Comparison of ENCODE assay signal across 8 mouse cellular contexts in the genomic region with DNA sequence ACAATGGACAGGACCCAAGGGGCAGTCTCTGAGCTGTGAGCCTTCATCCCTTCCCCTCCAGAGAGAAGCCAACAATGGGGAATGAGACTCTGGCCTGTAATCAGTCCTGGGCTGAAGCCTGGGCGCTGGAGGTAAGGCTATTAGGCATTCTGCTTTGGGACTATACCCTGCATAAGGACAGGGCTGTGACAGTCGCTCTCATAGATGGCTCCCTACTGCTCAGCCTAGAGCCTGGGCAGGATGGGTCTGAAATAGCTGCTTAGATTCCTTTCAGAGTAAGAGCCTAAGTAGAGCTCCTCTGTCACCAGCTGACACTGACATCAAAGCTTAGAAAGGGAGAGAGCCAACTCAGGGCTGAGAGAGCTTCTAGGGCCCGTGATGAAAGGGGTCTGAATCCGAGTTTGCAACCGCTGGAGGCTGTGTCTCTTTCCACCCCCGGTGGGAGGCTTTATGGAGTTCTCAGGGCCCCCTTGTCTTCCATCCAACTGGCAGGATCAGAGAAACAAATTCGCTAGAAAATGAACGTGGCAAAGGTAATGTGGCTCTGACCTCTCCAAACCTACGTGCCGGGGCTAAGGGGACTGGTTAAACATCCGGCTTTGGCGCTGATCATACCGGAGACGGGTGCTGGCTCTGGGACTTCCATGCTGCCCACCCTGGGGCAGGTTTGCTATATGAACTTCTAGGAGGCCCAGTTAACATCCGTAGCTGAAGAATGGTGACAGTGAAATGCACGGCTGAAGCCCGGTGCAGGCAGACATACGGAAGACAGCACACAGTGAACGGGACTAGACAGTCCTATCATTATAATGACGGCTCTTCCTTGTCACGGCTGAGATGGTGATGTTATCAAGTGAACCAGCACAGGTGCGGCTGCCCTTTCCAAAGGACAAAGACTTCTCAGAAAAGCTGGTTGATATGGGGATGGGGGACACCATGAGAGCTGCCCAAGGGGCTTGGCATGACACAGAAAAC.
DNase-seq lines count a peak whose midpoint lies in the region; ATAC-seq and TF ChIP-seq lines count a peak whose summit lies in the region.
"Had no signal": no experiment of that assay in that cellular context is flagged by ENCODE, and none has a peak within 500 bp of the region (broad histone marks: within the 10 kb centered on the region; RNA-seq: fewer than 3 reads in every experiment).

No protein-coding gene starts in this region.

- H3K4me2 ChIP-seq in forebrain, embryonic 13.5 days = no peak overlapping the region
- 0 out of 2 replicates have a peak overlapping the region, but pooled peaks have one; percentile 28 for H3K4me2 ChIP-seq in limb, embryonic 15.5 days
- no peak overlapping the region for H3K4me2 ChIP-seq in stomach, embryonic 15.5 days
- H3K4me2 ChIP-seq: liver, embryonic 15.5 days had no signal

- H3K27ac ChIP-seq in liver, adult 2 months (replicated peaks; ENCODE audit: insufficient read depth, low read depth, low read length) = peak overlapping the region; percentile 2; the same call in 1 of the 2 replicates
- peak overlapping the region; percentile 78 for H3K27ac ChIP-seq in forebrain, embryonic 13.5 days
- H3K27ac ChIP-seq in limb, embryonic 15.5 days = peak overlapping the region; percentile 43; the same call in 1 of the 2 replicates
- peak overlapping the region; percentile 52; the same call in 1 of the 2 replicates for H3K27ac ChIP-seq in stomach, embryonic 15.5 days

- no peaks in the 10 kb centered on the region for H3K36me3 ChIP-seq in liver, adult 2 months (ENCODE audit: control insufficient read depth, insufficient read depth, low read length)
- no peaks in the 10 kb centered on the region for H3K36me3 ChIP-seq in forebrain, embryonic 13.5 days (ENCODE audit: poor library complexity, severe bottlenecking)
- no peaks in the 10 kb centered on the region for H3K36me3 ChIP-seq in limb, embryonic 15.5 days
- H3K36me3 ChIP-seq in stomach, embryonic 15.5 days = no peaks in the 10 kb centered on the region
- H3K36me3 ChIP-seq: liver, embryonic 15.5 days had no signal

- no peak overlapping the region for H3K9ac ChIP-seq in liver, adult 2 months (ENCODE audit: low read depth, low read length)
- 0 out of 2 replicates have a peak overlapping the region, but pooled peaks have one; percentile 1 for H3K9ac ChIP-seq in forebrain, embryonic 13.5 days
- no peak overlapping the region for H3K9ac ChIP-seq in limb, embryonic 15.5 days
- H3K9ac ChIP-seq in stomach, embryonic 15.5 days = no peak overlapping the region
- H3K9ac ChIP-seq: liver, embryonic 15.5 days had no signal

- no peak overlapping the region for H3K4me3 ChIP-seq in liver, adult 2 months (ENCODE audit: insufficient read depth, low read depth, low read length)
- no peak overlapping the region for H3K4me3 ChIP-seq in forebrain, embryonic 13.5 days
- H3K4me3 ChIP-seq in limb, embryonic 15.5 days = no peak overlapping the region
- no peak overlapping the region for H3K4me3 ChIP-seq in stomach, embryonic 15.5 days (replicated peaks)
- H3K4me3 ChIP-seq: liver, embryonic 15.5 days had no signal

- no peaks in the 10 kb centered on the region for H3K27me3 ChIP-seq in liver, adult 2 months (ENCODE audit: control insufficient read depth, insufficient read depth, low read length)
- no peaks in the 10 kb centered on the region for H3K27me3 ChIP-seq in forebrain, embryonic 13.5 days
- no peaks in the 10 kb centered on the region for H3K27me3 ChIP-seq in limb, embryonic 15.5 days
- no peaks in the 10 kb centered on the region for H3K27me3 ChIP-seq in stomach, embryonic 15.5 days (replicated peaks)
- H3K27me3 ChIP-seq: liver, embryonic 15.5 days had no signal

- H3K79me2 ChIP-seq in liver, adult 2 months (ENCODE audit: control insufficient read depth, insufficient read depth, low read length) = peaks cover 8% of the 10 kb centered on the region; the same call in 1 of the 2 replicates

- 90% methylated on average over 22 of the region's 22 CpGs for WGBS in liver, adult 2 months
- WGBS in forebrain, embryonic 13.5 days = 55% methylated on average over 22 of the region's 22 CpGs
- 58% methylated on average over 22 of the region's 22 CpGs for WGBS in limb, embryonic 15.5 days
- WGBS in stomach, embryonic 15.5 days = 66% methylated on average over 22 of the region's 22 CpGs

- no peak for TF ChIP-seq POLR2A in liver, adult 2 months (IDR thresholded peaks at IDR 0.05; ENCODE audit: extremely low read depth, insufficient read depth, low read length)

- peak; percentile 33 for ATAC-seq in forebrain, embryonic 13.5 days
- no peak for ATAC-seq in limb, embryonic 15.5 days (ENCODE audit: insufficient number of reproducible peaks, low FRiP score, low TSS enrichment, low read depth)
- ATAC-seq in stomach, embryonic 15.5 days (ENCODE audit: insufficient read depth, low FRiP score, low read depth) = no peak

- no peak for TF ChIP-seq CTCF in liver, adult 2 months (IDR thresholded peaks at IDR 0.05; ENCODE audit: low read depth, low read length)

- peaks cover 20% of the 10 kb centered on the region for H3K4me1 ChIP-seq in liver, adult 2 months (ENCODE audit: control insufficient read depth, insufficient read depth, low read length)
- peaks cover 34% of the 10 kb centered on the region for H3K4me1 ChIP-seq in forebrain, embryonic 13.5 days
- peaks cover 32% of the 10 kb centered on the region for H3K4me1 ChIP-seq in limb, embryonic 15.5 days
- H3K4me1 ChIP-seq in stomach, embryonic 15.5 days = peaks cover 33% of the 10 kb centered on the region

- H3K9me3 ChIP-seq in forebrain, embryonic 13.5 days (replicated peaks) = no peaks in the 10 kb centered on the region
- no peaks in the 10 kb centered on the region for H3K9me3 ChIP-seq in limb, embryonic 15.5 days
- H3K9me3 ChIP-seq in stomach, embryonic 15.5 days = no peaks in the 10 kb centered on the region
- H3K9me3 ChIP-seq: liver, embryonic 15.5 days had no signal

- DNase-seq in liver, adult 2 months (ENCODE audit: extremely low read depth, low read depth, low spot score) = no peak
- DNase-seq in liver = no peak
- DNase-seq in layer of hippocampus, postnatal 14 days (ENCODE audit: low spot score in 2 of 2) = no peak
- DNase-seq in urinary bladder, postnatal 14 days (ENCODE audit: low spot score) = no peak

Comparison
In these comparisons a context has a peak if more than half of its experiments do, and no peak if none do; other contexts are left out.
1. H3K27ac ChIP-seq: peak in every context shown above with its lines; median percentile 78 in forebrain, embryonic 13.5 days; 52 in stomach, embryonic 15.5 days; 43 in limb, embryonic 15.5 days; 2 in liver, adult 2 months.